Mouse (Mus musculus) C2C12 (cell line): ENCODE results near the gene Nfkbib. TPM values are rescaled to one million over a fixed set of nuclear protein-coding genes. Genes with fewer than 3 reads are reported as not detected.
A peak's percentile ranks its signal among the peaks of the same experiment; 100 is the strongest.

Experiments
- H3K27me3 ChIP-seq: one replicate; pipeline ENCODE4 v1.6.1; 2011; ENCODE audit not compliant: control insufficient read depth, insufficient read depth, insufficient read length
- H3K36me3 ChIP-seq: one replicate; pipeline ENCODE4 v1.6.1; 2011; ENCODE audit not compliant: control insufficient read depth, insufficient read depth
- H3K4me3 ChIP-seq: one replicate; pipeline ENCODE4 v1.5.1; 2011; ENCODE audit warnings: mild to moderate bottlenecking, control low read depth; ENCODE audit not compliant: poor library complexity, insufficient read depth, severe bottlenecking
- H3K79me2 ChIP-seq: one replicate; pipeline ENCODE4 v1.6.1; 2011; ENCODE audit not compliant: control insufficient read depth, insufficient read depth
- H3K79me3 ChIP-seq: one replicate; pipeline ENCODE4 v1.6.1; 2011; ENCODE audit warnings: low read depth, control low read depth
- H3ac ChIP-seq: one replicate; pipeline ENCODE3; 2011; ENCODE audit warnings: low read depth; ENCODE audit not compliant: control insufficient read depth, insufficient read length
- CEBPB ChIP-seq: IDR thresholded peaks from one replicate; pipeline ENCODE4 v1.6.1; 2011; ENCODE audit warnings: low read depth, mild to moderate bottlenecking, control low read depth, moderate library complexity
- CTCF ChIP-seq: IDR thresholded peaks from one replicate; pipeline ENCODE4 v1.5.1; 2011; ENCODE audit not compliant: control insufficient read depth, insufficient read depth, insufficient read length
- FOSL1 ChIP-seq: IDR thresholded peaks from one replicate; pipeline ENCODE4 v1.8.0; 2011; ENCODE audit warnings: mild to moderate bottlenecking, low read length; ENCODE audit not compliant: poor library complexity, insufficient read depth, severe bottlenecking
- MAX ChIP-seq: IDR thresholded peaks from one replicate; pipeline ENCODE4 v1.6.1; 2011; ENCODE audit warnings: mild to moderate bottlenecking, control low read depth
- MYOD1 ChIP-seq: IDR thresholded peaks from one replicate; pipeline ENCODE4 v1.6.1; 2011; ENCODE audit warnings: low read depth; ENCODE audit not compliant: control insufficient read depth, insufficient read length
- MYOG ChIP-seq: IDR thresholded peaks from one replicate; pipeline ENCODE4 v1.6.1; 2011; ENCODE audit not compliant: control insufficient read depth, insufficient read length; ENCODE audit errors: extremely low read depth
- USF1 ChIP-seq: IDR thresholded peaks from one replicate; pipeline ENCODE4 v1.6.1; 2011; ENCODE audit warnings: low read depth, mild to moderate bottlenecking, control low read depth, moderate library complexity
- long read RNA-seq, 2 experiments: library from polyadenylated mRNA; unstranded; transcript quantifications; one replicate each; pipeline ENCODE4 v2.0.0; 2019 to 2020
- polyA plus RNA-seq: library from polyadenylated mRNA; unstranded; fragments of >200 nt; fragmentation: generic; extraction: Trizol; gene quantifications from one replicate; pipeline ENCODE4 v1.2.1, GENCODE M21; 2012; ENCODE audit warnings: missing spikeins

Nfkbib gene
- 45.1 TPM for polyA plus RNA-seq
- long read RNA-seq, experiment 1, transcript Nfkbib-202 (6 exons, 1,243 nt) = major isoform, 32 of 35 reads
- long read RNA-seq, experiment 1, partial matches to known transcripts = 1 of 35 reads
- long read RNA-seq, experiment 1, other reads (novel, unspliced or antisense) = 1 of 35 reads
- long read RNA-seq, experiment 2, transcript Nfkbib-202 (6 exons, 1,243 nt) = major isoform, 32 of 36 reads
- long read RNA-seq, experiment 2, partial matches to known transcripts = 0 of 36 reads
- long read RNA-seq, experiment 2, other reads (novel, unspliced or antisense) = 0 of 36 reads

DNA sequence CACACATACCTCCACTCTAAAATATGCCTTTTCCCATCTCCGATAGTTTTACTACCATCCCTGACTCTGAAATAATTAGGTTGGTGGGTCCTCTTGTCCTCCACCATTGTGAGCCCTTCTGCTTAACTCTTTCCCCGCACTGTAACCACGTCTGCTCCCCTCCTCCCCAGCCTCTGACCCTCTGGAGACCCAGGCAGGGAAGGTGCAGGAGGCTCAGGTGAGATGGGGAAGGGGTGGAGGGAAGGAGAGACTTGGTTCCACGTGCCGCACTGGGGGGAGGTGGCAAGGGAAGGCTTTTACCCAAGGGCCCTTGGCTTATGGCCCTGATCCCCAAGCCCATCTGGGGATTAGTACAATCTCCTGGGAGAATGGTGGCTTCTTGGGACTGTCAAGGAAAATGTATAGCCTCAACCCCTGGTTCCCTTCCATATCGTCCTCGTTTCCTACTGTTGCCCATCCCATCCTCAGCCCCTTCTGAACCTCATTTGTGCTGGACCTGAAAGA, at the start of gene Nfkbib:
Gene Nfkbib (minus strand): TSS at position 51 of the 504 bp plus-strand sequence.
- TF ChIP-seq MAX = no peak
- no peak for TF ChIP-seq CEBPB
- no peak for TF ChIP-seq USF1
- TF ChIP-seq FOSL1 = no peak
- TF ChIP-seq MYOG = no peak
- Histone ChIP-seq H3K4me3 (peak within 1 kb of the TSS; percentile 66), H3K36me3 (no peaks in the 10 kb centered on the region), H3K79me2 (peaks cover 34% of the 10 kb centered on the region), H3ac (peak within 1 kb of the TSS; percentile 63), H3K27me3 (no peaks in the 10 kb centered on the region), H3K79me3 (peaks cover 4% of the 10 kb centered on the region)

DNA sequence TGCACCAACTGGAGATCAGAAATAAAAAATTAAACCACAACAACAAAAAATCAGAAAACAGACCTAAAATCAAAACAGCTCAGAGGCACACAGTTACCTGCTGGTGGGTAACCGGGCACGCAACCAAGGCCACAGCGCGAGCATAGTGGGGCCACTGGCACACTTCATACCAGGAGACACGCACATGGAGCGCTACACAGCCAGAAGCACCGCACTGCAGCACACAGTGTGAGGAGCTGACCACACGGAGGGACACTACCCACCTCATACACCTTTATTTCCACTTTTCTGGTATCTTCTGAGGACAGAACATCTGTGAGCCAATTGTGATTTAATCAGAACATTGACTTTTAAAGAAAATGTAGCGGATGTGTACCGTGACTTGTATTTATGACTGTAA, 49.6 kb upstream of the Nfkbib start:
- Histone ChIP-seq H3ac (no peak overlapping the region), H3K36me3 (peaks cover 98% of the 10 kb centered on the region), H3K4me3 (no peak overlapping the region), H3K27me3 (no peaks in the 10 kb centered on the region), H3K79me3 (peaks cover 69% of the 10 kb centered on the region), H3K79me2 (peaks cover 72% of the 10 kb centered on the region)
- no peak for TF ChIP-seq USF1

DNA sequence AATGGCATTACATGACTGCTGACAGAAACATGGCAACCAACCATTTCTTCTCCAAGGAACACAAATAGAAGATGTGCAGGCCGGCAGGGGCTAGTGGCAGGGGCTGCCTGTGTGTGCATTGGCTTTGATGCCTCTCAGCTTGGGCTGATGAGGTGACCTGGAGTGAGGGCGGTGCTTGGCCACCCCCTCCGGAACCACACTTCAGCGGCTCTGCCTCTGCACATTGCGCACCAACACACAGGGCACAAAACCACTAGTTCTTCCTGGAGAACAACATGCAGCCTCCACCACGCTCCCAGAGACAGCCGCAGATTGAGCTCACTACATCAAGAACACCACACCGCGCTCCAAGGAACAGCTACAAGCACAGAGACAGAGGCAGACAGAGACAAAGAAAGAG, 48.9 kb upstream of the Nfkbib start:
- TF ChIP-seq CEBPB = no peak
- H3K4me3 ChIP-seq = no peak overlapping the region
- H3K79me2 ChIP-seq = peaks cover 79% of the 10 kb centered on the region
- H3K36me3 ChIP-seq = peaks cover 95% of the 10 kb centered on the region
- H3ac ChIP-seq = no peak overlapping the region
- H3K79me3 ChIP-seq = peaks cover 75% of the 10 kb centered on the region
- H3K27me3 ChIP-seq = no peaks in the 10 kb centered on the region

DNA sequence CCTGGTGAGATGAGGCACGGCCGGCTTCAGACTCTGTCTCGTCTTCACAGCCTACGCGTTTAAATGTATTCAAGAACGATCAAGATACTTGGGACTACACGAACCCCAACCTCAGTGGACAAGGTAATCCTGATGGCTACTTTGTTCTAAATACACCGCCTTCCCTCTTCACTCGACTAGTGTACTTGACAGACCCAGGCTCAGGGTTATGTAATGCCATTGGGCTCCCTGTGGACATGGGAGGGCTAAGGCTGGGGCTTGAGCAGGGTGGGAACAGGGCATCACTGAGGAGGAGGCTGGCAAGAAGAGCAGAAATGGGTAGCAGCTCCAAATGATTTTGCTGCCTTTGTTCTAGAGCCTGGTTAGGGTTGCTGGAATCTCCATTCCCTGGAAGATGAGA, 47.9 kb upstream of the Nfkbib start:
- peaks cover 86% of the 10 kb centered on the region for H3K36me3 ChIP-seq
- H3ac ChIP-seq = no peak overlapping the region
- no peak overlapping the region for H3K4me3 ChIP-seq
- peaks cover 79% of the 10 kb centered on the region for H3K79me2 ChIP-seq
- H3K27me3 ChIP-seq = no peaks in the 10 kb centered on the region
- H3K79me3 ChIP-seq = peaks cover 75% of the 10 kb centered on the region
- TF ChIP-seq CEBPB (no peak), MYOG (no peak), MYOD1 (no peak), CTCF (no peak)

DNA sequence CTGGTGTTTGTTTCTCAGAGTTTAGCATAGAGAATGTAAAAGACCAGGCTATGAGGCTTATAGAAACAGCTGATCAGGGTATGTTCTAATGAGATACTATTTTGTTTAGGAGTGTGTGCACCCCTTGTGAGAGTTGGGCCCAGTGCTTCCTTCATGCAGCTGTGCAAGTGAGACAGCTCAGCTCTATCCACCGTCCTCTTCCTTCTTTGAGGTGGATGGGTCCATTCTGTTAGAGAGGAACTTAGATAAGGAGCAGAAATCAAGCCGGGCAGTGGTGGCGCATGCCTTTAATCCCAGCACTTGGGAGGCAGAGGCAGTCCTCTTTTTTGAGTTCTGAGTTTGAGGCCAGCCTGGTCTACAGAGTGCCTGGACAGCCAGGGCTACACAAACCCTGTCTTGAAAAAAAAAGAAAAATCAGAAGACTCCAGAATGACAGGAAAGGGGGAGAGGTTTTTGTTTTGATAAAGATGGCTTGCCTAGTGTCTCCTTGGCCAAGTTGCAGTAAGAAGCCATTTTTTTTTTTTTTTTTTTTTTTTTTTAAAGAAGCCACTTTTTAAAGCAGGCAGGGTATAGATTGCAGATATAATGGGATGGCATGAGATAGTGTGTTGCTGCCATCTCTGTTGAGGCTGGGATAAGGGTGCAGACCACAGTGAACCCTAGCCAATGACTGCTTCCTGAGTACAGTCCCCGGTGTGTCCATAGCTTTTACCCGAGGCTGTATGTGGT, 47.2 kb upstream of the Nfkbib start:
- Histone ChIP-seq H3K4me3 (no peak overlapping the region), H3K36me3 (peaks cover 78% of the 10 kb centered on the region), H3K79me2 (peaks cover 79% of the 10 kb centered on the region), H3ac (no peak overlapping the region), H3K79me3 (peaks cover 74% of the 10 kb centered on the region), H3K27me3 (no peaks in the 10 kb centered on the region)
- TF ChIP-seq USF1 = no peak
- no peak for TF ChIP-seq MAX
- no peak for TF ChIP-seq CTCF
- no peak for TF ChIP-seq CEBPB
- no peak for TF ChIP-seq MYOD1
- no peak for TF ChIP-seq MYOG
- no peak for TF ChIP-seq FOSL1

DNA sequence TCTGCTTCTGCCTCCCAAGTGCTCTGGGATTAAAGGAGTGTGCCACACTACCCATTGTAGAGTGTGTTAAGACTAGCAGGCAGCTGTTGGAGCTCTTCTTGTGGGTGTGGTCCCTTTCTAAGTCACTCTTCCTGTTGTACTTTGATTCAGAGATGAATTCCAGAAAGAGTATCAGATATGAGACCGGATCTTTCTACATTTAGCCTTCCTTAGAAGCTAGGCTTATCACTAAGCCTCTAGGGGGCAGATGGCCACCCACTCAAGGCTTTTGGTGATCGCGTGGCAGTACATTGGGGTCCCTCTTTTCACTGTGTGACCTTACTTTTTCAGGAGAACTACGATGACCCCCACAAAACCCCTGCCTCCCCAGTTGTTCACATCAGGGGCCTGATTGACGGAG, 45.6 kb upstream of the Nfkbib start:
- TF ChIP-seq USF1 = no peak
- TF ChIP-seq MYOD1 = no peak
- no peak for TF ChIP-seq MYOG
- TF ChIP-seq CTCF = no peak
- no peak for TF ChIP-seq MAX
- H3ac ChIP-seq = no peak overlapping the region
- no peaks in the 10 kb centered on the region for H3K27me3 ChIP-seq
- peaks cover 67% of the 10 kb centered on the region for H3K79me2 ChIP-seq
- peaks cover 64% of the 10 kb centered on the region for H3K79me3 ChIP-seq
- no peak overlapping the region for H3K4me3 ChIP-seq
- peaks cover 65% of the 10 kb centered on the region for H3K36me3 ChIP-seq
